Mouse (Mus musculus): Measurements from ENCODE around the gene Ankrd11.

GRCm38 (mm10) chr8:122883671-122884070 lies 158.4 kb downstream of the Ankrd11 start:
- no peak for TF ChIP-seq EP300 (IDR thresholded peaks at IDR 0.05)
- no peak for TF ChIP-seq CTCF (IDR thresholded peaks at IDR 0.05)
